Mouse (Mus musculus) neural tube, embryonic 11.5 days (tissue): ENCODE data around the gene Tle1. TPM values are rescaled to one million over a fixed set of nuclear protein-coding genes. Genes with fewer than 3 reads are reported as not detected.

Experiments used
- ATAC-seq: fragments of 200-750 bp; cut with Nextera tagmentation; 2 replicates; pipeline ENCODE4 v1.8.0; 2017; ENCODE audit warnings: moderate number of reproducible peaks, mild to moderate bottlenecking, moderate TSS enrichment, moderate library complexity; ENCODE audit not compliant: insufficient read depth, low FRiP score, low TSS enrichment
- DNase-seq: peaks from one replicate; pipeline ENCODE4 v3.0.0-alpha.2; 2015; ENCODE audit warnings: low spot score
- H3K27ac ChIP-seq: fragments of 300-500 bp; sonication (generic); 2 replicates; pipeline ENCODE4 v1.5.1; 2014; ENCODE audit warnings: low read depth, mild to moderate bottlenecking, low read length
- H3K27me3 ChIP-seq: fragments of 300-500 bp; sonication (generic); 2 replicates; pipeline ENCODE4 v1.6.1; 2014; ENCODE audit warnings: mild to moderate bottlenecking, low read length, mixed read lengths; ENCODE audit not compliant: control insufficient read depth, insufficient read depth
- H3K36me3 ChIP-seq: fragments of 300-500 bp; sonication (generic); 2 replicates; pipeline ENCODE4 v1.6.1; 2014; ENCODE audit warnings: mild to moderate bottlenecking, low read length, moderate library complexity, mixed read lengths; ENCODE audit not compliant: control insufficient read depth, insufficient read depth
- H3K4me1 ChIP-seq: fragments of 300-500 bp; sonication (generic); 2 replicates; pipeline ENCODE4 v1.6.1; 2014; ENCODE audit warnings: low read length, mixed read lengths; ENCODE audit not compliant: control insufficient read depth, insufficient read depth
- H3K4me2 ChIP-seq: fragments of 300-500 bp; sonication (generic); 2 replicates; pipeline ENCODE4 v1.6.1; 2014; ENCODE audit warnings: low read depth, mild to moderate bottlenecking, moderate library complexity
- H3K4me3 ChIP-seq: fragments of 300-500 bp; sonication (generic); 2 replicates; pipeline ENCODE4 v1.5.1; 2014; ENCODE audit warnings: low read depth, low read length
- H3K9ac ChIP-seq: fragments of 300-500 bp; sonication (generic); 2 replicates; pipeline ENCODE4 v1.6.1; 2014; ENCODE audit warnings: mild to moderate bottlenecking, low read length
- H3K9me3 ChIP-seq: fragments of 300-500 bp; sonication (generic); 2 replicates; pipeline ENCODE4 v1.6.1; 2016; ENCODE audit warnings: low read length; ENCODE audit not compliant: control insufficient read depth
- WGBS: fragments of 180-500 bp; shearing (Covaris S2); extraction: QIAGEN DNeasy Blood & Tissue Kit; methylation state at CpG from one replicate; pipeline ENCODE4 v1.1.7; 2014; 5-methylcytosine and 5-hydroxymethylcytosine counted together
- polyA plus RNA-seq: library from polyadenylated mRNA; unstranded; fragments of >200 nt; fragmentation: Nextera tagmentation; extraction: Ambion mirVana; gene quantifications from 2 replicates; pipeline ENCODE4 v1.2.1, GENCODE M21; 2014

Gene Tle1
- polyA plus RNA-seq, 1 experiment from 2014 or later, result 46.4 TPM

GRCm38 (mm10) chr4:72168267-72168666 is 32.5 kb downstream of the Tle1 start:
- no peak overlapping the region for H3K27ac ChIP-seq
- no peak overlapping the region for H3K4me3 ChIP-seq
- no peak overlapping the region for H3K4me2 ChIP-seq
- DNase-seq, result peak; percentile 40
- H3K36me3 ChIP-seq, result no peaks in the 10 kb centered on the region
- ATAC-seq, result peak; percentile 68
- no peak overlapping the region for H3K9ac ChIP-seq
- peaks cover 8% of the 10 kb centered on the region for H3K4me1 ChIP-seq
- WGBS, result 12% methylated on average over 1 of the region's 1 CpGs
- H3K9me3 ChIP-seq, result no peaks in the 10 kb centered on the region
- no peaks in the 10 kb centered on the region for H3K27me3 ChIP-seq

GRCm38 (mm10) chr4:72167761-72168229 is 32.9 kb downstream of the Tle1 start:
- Histone ChIP-seq H3K4me1 (peaks cover 8% of the 10 kb centered on the region), H3K9me3 (no peaks in the 10 kb centered on the region), H3K36me3 (no peaks in the 10 kb centered on the region), H3K9ac (no peak overlapping the region), H3K4me3 (no peak overlapping the region), H3K4me2 (no peak overlapping the region), H3K27me3 (no peaks in the 10 kb centered on the region), H3K27ac (peak overlapping the region; percentile 56; the same call in 1 of the 2 replicates)
- WGBS, result 15% methylated on average over 2 of the region's 2 CpGs
- ATAC-seq (peak; percentile 90), DNase-seq (peak; percentile 44)

- ATAC-seq (no peak), DNase-seq (no peak)
- 68% methylated on average over 3 of the region's 3 CpGs for WGBS
- no peaks in the 10 kb centered on the region for H3K9me3 ChIP-seq
- peak overlapping the region; percentile 56; the same call in 1 of the 2 replicates for H3K27ac ChIP-seq
- no peak overlapping the region for H3K4me2 ChIP-seq
- no peaks in the 10 kb centered on the region for H3K36me3 ChIP-seq
- H3K4me1 ChIP-seq, result peaks cover 8% of the 10 kb centered on the region
- no peak overlapping the region for H3K4me3 ChIP-seq
- H3K27me3 ChIP-seq, result no peaks in the 10 kb centered on the region
- no peak overlapping the region for H3K9ac ChIP-seq
Observed at GRCm38 (mm10) chr4:72167171-72167570, 33.5 kb downstream of the Tle1 start.

GRCm38 (mm10) chr4:72166561-72166960 is 34.2 kb downstream of the Tle1 start:
- H3K4me2 ChIP-seq, result no peak overlapping the region
- no peaks in the 10 kb centered on the region for H3K9me3 ChIP-seq
- no peak overlapping the region for H3K4me3 ChIP-seq
- H3K9ac ChIP-seq, result no peak overlapping the region
- no peak overlapping the region for H3K27ac ChIP-seq
- WGBS, result 60% methylated on average over 2 of the region's 2 CpGs
- peaks cover 8% of the 10 kb centered on the region for H3K4me1 ChIP-seq
- H3K27me3 ChIP-seq, result no peaks in the 10 kb centered on the region
- no peaks in the 10 kb centered on the region for H3K36me3 ChIP-seq
- ATAC-seq (peak; percentile 45; the same call in 1 of the 2 replicates), DNase-seq (no peak)

GRCm38 (mm10) chr4:72165765-72166164 is 35.0 kb downstream of the Tle1 start:
- H3K9ac ChIP-seq, result no peak overlapping the region
- H3K9me3 ChIP-seq, result no peaks in the 10 kb centered on the region
- H3K36me3 ChIP-seq, result no peaks in the 10 kb centered on the region
- peaks cover 8% of the 10 kb centered on the region for H3K4me1 ChIP-seq
- no peak for DNase-seq
- no peaks in the 10 kb centered on the region for H3K27me3 ChIP-seq
- no peak for ATAC-seq
- WGBS, result 96% methylated on average over 9 of the region's 9 CpGs
- H3K4me2 ChIP-seq, result no peak overlapping the region
- no peak overlapping the region for H3K27ac ChIP-seq
- H3K4me3 ChIP-seq, result no peak overlapping the region

GRCm38 (mm10) chr4:72162445-72163218 is 38.1 kb downstream of the Tle1 start:
- DNase-seq (no peak), ATAC-seq (no peak)
- no peak overlapping the region for H3K27ac ChIP-seq
- H3K9ac ChIP-seq, result no peak overlapping the region
- 95% methylated on average over 4 of the region's 4 CpGs for WGBS
- no peak overlapping the region for H3K4me3 ChIP-seq
- H3K36me3 ChIP-seq, result no peaks in the 10 kb centered on the region
- H3K4me2 ChIP-seq, result no peak overlapping the region
- peaks cover 12% of the 10 kb centered on the region for H3K4me1 ChIP-seq
- no peaks in the 10 kb centered on the region for H3K9me3 ChIP-seq
- no peaks in the 10 kb centered on the region for H3K27me3 ChIP-seq

GRCm38 (mm10) chr4:72160102-72160511 is 40.6 kb downstream of the Tle1 start:
- H3K4me2 ChIP-seq, result no peak overlapping the region
- 0 out of 2 replicates have a peak, but pooled peaks cover 4% of the 10 kb centered on the region for H3K4me1 ChIP-seq
- no peak overlapping the region for H3K9ac ChIP-seq
- no peak overlapping the region for H3K4me3 ChIP-seq
- H3K9me3 ChIP-seq, result no peaks in the 10 kb centered on the region
- H3K36me3 ChIP-seq, result no peaks in the 10 kb centered on the region
- ATAC-seq, result peak; percentile 88
- peak; percentile 73 for DNase-seq
- no peaks in the 10 kb centered on the region for H3K27me3 ChIP-seq
- H3K27ac ChIP-seq, result no peak overlapping the region
- 23% methylated on average over 14 of the region's 14 CpGs for WGBS

GRCm38 (mm10) chr4:72157931-72158371 is 42.8 kb downstream of the Tle1 start:
- DNase-seq (peak; percentile 22), ATAC-seq (no peak; the same call in 1 of the 2 replicates)
- Histone ChIP-seq H3K36me3 (no peaks in the 10 kb centered on the region), H3K9me3 (no peaks in the 10 kb centered on the region), H3K4me1 (0 out of 2 replicates have a peak, but pooled peaks cover 4% of the 10 kb centered on the region), H3K27ac (no peak overlapping the region), H3K4me3 (no peak overlapping the region), H3K4me2 (no peak overlapping the region), H3K27me3 (no peaks in the 10 kb centered on the region), H3K9ac (no peak overlapping the region)
- 70% methylated on average over 10 of the region's 10 CpGs for WGBS
